Mouse (Mus musculus) liver, embryonic 11.5 days (tissue): ENCODE measurements around the gene Slc34a2. TPM values are rescaled to one million over a fixed set of nuclear protein-coding genes. Genes with fewer than 3 reads are reported as not detected.
A peak's percentile ranks its signal among the peaks of the same experiment; 100 is the strongest.

Experiments
- ATAC-seq: fragments of 200-750 bp; cut with Nextera tagmentation; replicated peaks from 2 replicates; pipeline ENCODE4 v1.8.0; 2017; ENCODE audit warnings: moderate number of reproducible peaks, mild to moderate bottlenecking, moderate TSS enrichment, moderate library complexity; ENCODE audit not compliant: low FRiP score
- DNase-seq: peaks from one replicate; pipeline ENCODE4 v3.0.0-alpha.2; 2017; ENCODE audit warnings: low spot score
- H3K27ac ChIP-seq: fragments of 300-500 bp; sonication (generic); 2 replicates; pipeline ENCODE4 v1.5.1; 2014; ENCODE audit warnings: mild to moderate bottlenecking, low read depth, low read length, control low read depth
- H3K27me3 ChIP-seq: fragments of 300-500 bp; sonication (generic); replicated peaks from 2 replicates; pipeline ENCODE4 v1.6.1; 2014; ENCODE audit warnings: low read length, mixed read lengths; ENCODE audit not compliant: control insufficient read depth, insufficient read depth
- H3K36me3 ChIP-seq: fragments of 300-500 bp; sonication (generic); 2 replicates; pipeline ENCODE4 v1.6.1; 2014; ENCODE audit warnings: mild to moderate bottlenecking, low read length, moderate library complexity, mixed read lengths; ENCODE audit not compliant: control insufficient read depth, insufficient read depth
- H3K4me1 ChIP-seq: fragments of 300-500 bp; sonication (generic); replicated peaks from 2 replicates; pipeline ENCODE4 v1.6.1; 2014; ENCODE audit warnings: low read length, mixed read lengths; ENCODE audit not compliant: control insufficient read depth, insufficient read depth
- H3K4me2 ChIP-seq: fragments of 300-500 bp; sonication (generic); 2 replicates; pipeline ENCODE4 v1.6.1; 2014; ENCODE audit warnings: mild to moderate bottlenecking, control low read depth, moderate library complexity
- H3K4me3 ChIP-seq: fragments of 300-500 bp; sonication (generic); 2 replicates; pipeline ENCODE4 v1.5.1; 2014; ENCODE audit warnings: low read depth, low read length, control low read depth
- H3K9ac ChIP-seq: fragments of 300-500 bp; sonication (generic); 2 replicates; pipeline ENCODE4 v1.6.1; 2014; ENCODE audit warnings: low read depth, low read length, control low read depth
- H3K9me3 ChIP-seq: fragments of 300-500 bp; sonication (generic); 2 replicates; pipeline ENCODE4 v1.6.1; 2016; ENCODE audit warnings: low read length, inconsistent platforms, mixed read lengths; ENCODE audit not compliant: control insufficient read depth
- WGBS: fragments of 180-500 bp; shearing (Covaris S2); extraction: QIAGEN DNeasy Blood & Tissue Kit; methylation state at CpG from one replicate; pipeline ENCODE4 v1.1.7; 2014; 5-methylcytosine and 5-hydroxymethylcytosine counted together
- polyA plus RNA-seq: library from polyadenylated mRNA; unstranded; fragments of >200 nt; fragmentation: Nextera tagmentation; extraction: Ambion mirVana; gene quantifications from 2 replicates; pipeline ENCODE4 v1.2.1, GENCODE M21; 2014

Gene Slc34a2
- polyA plus RNA-seq, 1 experiment from 2014 or later, result 0.19 TPM

DNA sequence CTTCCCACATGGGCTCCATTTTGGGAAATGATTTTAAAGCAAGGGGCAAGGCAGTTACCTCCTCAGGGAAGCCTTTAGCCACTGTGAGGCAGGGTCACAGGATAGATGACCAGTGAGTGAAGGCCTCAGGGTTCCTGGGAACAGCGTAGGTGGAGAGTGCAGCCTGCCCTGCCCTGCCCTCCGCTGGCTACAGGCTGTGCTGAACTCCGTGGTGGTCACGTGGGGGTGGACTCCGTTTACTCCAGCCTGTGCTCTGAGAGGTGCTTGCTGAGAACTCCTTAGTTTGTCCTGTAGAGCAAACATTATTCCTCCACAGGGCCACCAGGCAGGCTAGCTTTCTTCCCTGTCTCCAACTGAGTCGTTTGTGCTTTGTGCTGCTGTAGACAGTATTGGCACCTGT, 10.1 kb downstream of the Slc34a2 start:
- Histone ChIP-seq H3K4me2 (no peak overlapping the region), H3K4me1 (no peaks in the 10 kb centered on the region), H3K27me3 (peaks cover 19% of the 10 kb centered on the region), H3K9ac (no peak overlapping the region), H3K36me3 (no peaks in the 10 kb centered on the region), H3K27ac (no peak overlapping the region), H3K4me3 (no peak overlapping the region), H3K9me3 (no peaks in the 10 kb centered on the region)
- 16% methylated on average over 6 of the region's 6 CpGs for WGBS
- DNase-seq, result no peak
- ATAC-seq, result 0 out of 2 replicates have a peak, but pooled peaks have one; percentile 45

DNA sequence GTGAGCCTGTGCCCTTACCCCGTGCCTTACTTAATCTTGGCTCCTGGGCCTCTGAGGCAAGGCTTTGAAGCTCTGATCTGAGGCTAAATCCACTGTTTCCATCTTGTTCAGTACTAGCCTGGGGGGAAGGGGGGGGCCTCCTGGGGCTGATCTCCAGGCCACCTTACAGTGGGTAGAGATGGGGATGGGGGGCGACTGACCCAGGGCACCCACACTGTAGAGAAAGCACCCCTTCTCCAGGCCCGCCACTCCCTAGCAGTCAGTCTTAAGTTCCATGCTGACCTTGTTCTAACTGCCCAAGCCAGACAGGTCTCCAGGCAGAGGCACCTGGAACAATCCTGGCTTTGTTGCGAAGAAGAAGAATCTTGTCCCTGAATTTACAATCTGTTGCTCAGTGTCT, 10.7 kb downstream of the Slc34a2 start:
- Histone ChIP-seq H3K4me3 (peak overlapping the region; percentile 27; the same call in 1 of the 2 replicates), H3K27ac (no peak overlapping the region), H3K27me3 (peaks cover 19% of the 10 kb centered on the region), H3K4me2 (peak overlapping the region; percentile 61), H3K9ac (no peak overlapping the region), H3K9me3 (no peaks in the 10 kb centered on the region), H3K4me1 (no peaks in the 10 kb centered on the region), H3K36me3 (no peaks in the 10 kb centered on the region)
- ATAC-seq (no peak), DNase-seq (no peak)
- 55% methylated on average over 4 of the region's 4 CpGs for WGBS

DNA sequence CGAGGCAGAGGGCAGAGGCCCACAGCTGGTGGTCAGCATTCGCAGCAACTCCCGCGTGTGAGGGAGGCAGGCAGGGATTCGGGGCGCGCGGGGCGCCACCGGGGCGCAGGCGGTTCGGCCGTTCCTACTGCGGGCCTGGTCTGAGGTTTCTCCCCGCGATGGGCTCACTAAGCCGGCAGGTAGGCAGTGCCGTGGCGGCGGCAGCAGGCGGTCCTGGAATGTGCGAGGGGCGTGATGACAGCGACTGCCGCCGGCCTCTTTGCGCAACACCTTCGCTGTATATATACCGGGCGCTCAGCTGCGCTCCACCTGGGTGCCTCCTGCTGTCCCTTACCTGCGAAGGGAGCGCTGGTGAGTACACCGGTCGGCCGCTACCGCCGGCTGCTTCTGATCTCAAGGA, 11.2 kb downstream of the Slc34a2 start:
- 6% methylated on average over 39 of the region's 39 CpGs for WGBS
- H3K4me3 ChIP-seq, result peak overlapping the region; percentile 27; the same call in 1 of the 2 replicates
- H3K36me3 ChIP-seq, result no peaks in the 10 kb centered on the region
- DNase-seq, result peak; percentile 38
- ATAC-seq, result no peak
- no peaks in the 10 kb centered on the region for H3K4me1 ChIP-seq
- peak overlapping the region; percentile 61 for H3K4me2 ChIP-seq
- no peak overlapping the region for H3K9ac ChIP-seq
- H3K9me3 ChIP-seq, result no peaks in the 10 kb centered on the region
- peaks cover 19% of the 10 kb centered on the region for H3K27me3 ChIP-seq
- no peak overlapping the region for H3K27ac ChIP-seq

DNA sequence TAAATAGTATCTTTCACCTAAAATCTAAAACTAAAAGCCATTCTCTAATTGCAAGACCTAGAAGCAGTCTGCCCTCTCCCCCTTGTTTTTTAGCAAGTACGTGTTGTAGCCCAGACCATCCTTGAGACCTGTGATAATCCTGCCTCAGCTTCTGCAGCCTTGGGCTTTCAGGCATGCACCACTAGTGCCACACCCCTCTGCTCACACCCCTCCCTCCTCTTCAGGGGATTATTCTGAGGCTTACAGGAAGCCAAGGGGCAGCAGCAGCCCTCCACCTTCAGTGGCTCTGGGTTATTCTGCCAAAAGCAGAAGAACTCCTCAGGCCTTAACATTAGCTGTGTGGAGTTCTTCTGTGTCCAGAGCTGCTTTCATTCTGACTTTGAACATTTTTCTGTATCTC, 13.1 kb downstream of the Slc34a2 start:
- no peak for ATAC-seq
- WGBS, result 38% methylated on average over 1 of the region's 1 CpGs
- no peak overlapping the region for H3K27ac ChIP-seq

DNA sequence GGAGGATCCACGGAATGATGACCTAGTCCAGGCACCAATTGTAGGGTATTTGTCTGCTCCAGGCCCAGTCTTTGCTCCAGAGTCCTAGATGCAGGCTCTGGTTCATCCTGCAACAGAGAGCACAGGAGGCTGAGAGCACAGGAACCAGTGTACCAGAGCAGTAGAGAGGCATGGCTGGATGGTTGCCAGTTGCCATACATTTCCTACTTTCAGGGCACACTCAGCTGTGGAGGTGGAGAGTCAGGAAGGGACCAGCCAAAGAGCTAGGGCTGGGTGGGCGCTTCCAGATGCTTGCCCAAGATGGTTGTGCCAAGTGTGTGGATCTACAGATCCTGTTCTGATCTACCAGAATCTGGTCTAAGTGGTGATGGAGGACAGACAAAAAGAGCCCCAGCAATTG, 15.4 kb downstream of the Slc34a2 start:
- Histone ChIP-seq H3K36me3 (no peaks in the 10 kb centered on the region), H3K9ac (no peak overlapping the region), H3K27ac (no peak overlapping the region), H3K4me3 (no peak overlapping the region), H3K4me2 (no peak overlapping the region), H3K4me1 (no peaks in the 10 kb centered on the region), H3K9me3 (no peaks in the 10 kb centered on the region), H3K27me3 (peaks cover 19% of the 10 kb centered on the region)
- DNase-seq (no peak), ATAC-seq (no peak)
- 77% methylated on average over 2 of the region's 2 CpGs for WGBS

More for the DNA sequence above, 13.1 kb downstream of the Slc34a2 start:
- Histone ChIP-seq H3K4me1 (no peaks in the 10 kb centered on the region), H3K36me3 (no peaks in the 10 kb centered on the region), H3K9ac (no peak overlapping the region), H3K4me3 (no peak overlapping the region), H3K27me3 (peaks cover 19% of the 10 kb centered on the region), H3K4me2 (no peak overlapping the region), H3K9me3 (no peaks in the 10 kb centered on the region)
- no peak for DNase-seq

DNA sequence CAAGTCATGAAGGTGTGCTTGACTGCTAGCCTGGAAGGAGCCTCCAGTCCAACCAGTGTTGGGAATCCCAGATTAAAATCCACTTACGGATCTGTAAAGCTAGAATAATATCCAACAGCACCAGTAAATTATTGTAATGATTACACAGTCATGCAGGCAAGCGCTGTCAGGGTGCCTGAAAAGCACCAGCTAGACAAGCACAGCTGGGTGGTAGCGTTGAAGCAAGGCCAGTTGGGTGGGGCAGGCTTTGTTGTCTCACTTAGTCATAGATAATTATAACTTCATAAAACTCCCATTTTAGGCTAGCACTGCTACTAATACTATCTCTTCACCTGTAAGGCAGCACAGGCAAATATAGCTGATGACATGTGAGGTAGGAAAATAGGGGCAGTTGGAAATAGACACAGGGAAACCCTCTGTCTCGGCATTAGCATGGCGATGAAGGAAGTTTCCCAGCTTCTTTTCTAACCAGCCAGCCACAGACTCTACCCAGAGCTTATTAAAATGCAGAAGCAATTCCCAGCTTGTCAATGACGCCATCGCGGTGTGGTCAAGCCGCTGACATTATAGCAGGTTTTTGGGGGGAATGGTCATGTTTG, 23.8 kb downstream of the Slc34a2 start:
- no peak for DNase-seq

DNA sequence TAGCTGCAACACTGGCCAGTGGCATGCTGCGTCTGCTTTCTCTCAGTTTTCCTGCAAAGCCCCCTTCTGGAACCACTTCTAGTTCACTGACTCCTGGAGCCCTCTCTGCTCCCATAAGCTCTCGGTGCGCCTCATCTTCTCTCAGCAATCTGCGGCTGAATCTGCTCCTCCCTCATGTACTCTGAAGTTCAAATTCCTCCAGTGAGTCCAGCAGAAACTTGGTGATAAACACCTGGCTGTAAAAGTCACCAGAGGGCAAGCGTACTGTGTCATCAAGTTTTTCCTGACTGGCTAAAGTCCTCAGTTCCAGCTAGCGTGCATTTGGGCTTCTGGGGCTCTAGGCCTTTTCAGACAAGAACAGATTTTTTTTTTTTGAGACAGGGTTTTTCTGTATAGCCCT, 36.7 kb downstream of the Slc34a2 start:
- no peaks in the 10 kb centered on the region for H3K9me3 ChIP-seq
- no peak overlapping the region for H3K27ac ChIP-seq
- no peak for ATAC-seq
- H3K27me3 ChIP-seq, result no peaks in the 10 kb centered on the region
- H3K4me3 ChIP-seq, result no peak overlapping the region
- H3K4me2 ChIP-seq, result no peak overlapping the region
- H3K36me3 ChIP-seq, result no peaks in the 10 kb centered on the region
- no peaks in the 10 kb centered on the region for H3K4me1 ChIP-seq
- no peak overlapping the region for H3K9ac ChIP-seq
- 60% methylated on average over 6 of the region's 6 CpGs for WGBS
- no peak for DNase-seq

More for the DNA sequence above, 23.8 kb downstream of the Slc34a2 start:
- Histone ChIP-seq H3K36me3 (no peaks in the 10 kb centered on the region), H3K4me1 (no peaks in the 10 kb centered on the region; the same call in 1 of the 2 replicates), H3K27me3 (no peaks in the 10 kb centered on the region), H3K27ac (no peak overlapping the region), H3K4me3 (no peak overlapping the region), H3K4me2 (no peak overlapping the region), H3K9ac (no peak overlapping the region), H3K9me3 (no peaks in the 10 kb centered on the region)
- no peak for ATAC-seq
- WGBS, result 89% methylated on average over 9 of the region's 9 CpGs

DNA sequence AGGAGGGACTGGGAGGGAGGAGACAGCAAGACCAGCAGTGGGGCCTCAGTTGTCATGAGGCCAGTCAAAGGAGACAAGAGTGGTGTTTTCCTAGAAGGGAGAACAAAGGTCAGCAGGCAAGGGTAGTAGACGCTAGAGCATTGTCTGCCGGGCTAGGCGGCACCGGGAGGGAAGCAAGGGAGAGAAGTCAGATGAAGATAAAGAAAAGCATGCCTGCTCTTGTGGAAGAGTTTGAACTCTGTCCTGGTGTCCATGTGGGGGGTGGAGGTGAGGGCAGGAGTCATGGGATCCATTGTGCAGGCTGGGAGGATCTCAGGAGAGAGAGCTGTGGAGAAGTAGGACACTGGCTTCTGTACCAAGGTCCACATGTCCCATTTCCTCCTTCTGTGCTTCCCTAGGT, 40.6 kb downstream of the Slc34a2 start:
- Histone ChIP-seq H3K4me1 (no peaks in the 10 kb centered on the region), H3K9me3 (no peaks in the 10 kb centered on the region), H3K27ac (no peak overlapping the region), H3K4me3 (no peak overlapping the region), H3K9ac (no peak overlapping the region), H3K4me2 (no peak overlapping the region), H3K36me3 (no peaks in the 10 kb centered on the region), H3K27me3 (no peaks in the 10 kb centered on the region)
- ATAC-seq (no peak), DNase-seq (no peak)
- WGBS, result 49% methylated on average over 4 of the region's 4 CpGs

DNA sequence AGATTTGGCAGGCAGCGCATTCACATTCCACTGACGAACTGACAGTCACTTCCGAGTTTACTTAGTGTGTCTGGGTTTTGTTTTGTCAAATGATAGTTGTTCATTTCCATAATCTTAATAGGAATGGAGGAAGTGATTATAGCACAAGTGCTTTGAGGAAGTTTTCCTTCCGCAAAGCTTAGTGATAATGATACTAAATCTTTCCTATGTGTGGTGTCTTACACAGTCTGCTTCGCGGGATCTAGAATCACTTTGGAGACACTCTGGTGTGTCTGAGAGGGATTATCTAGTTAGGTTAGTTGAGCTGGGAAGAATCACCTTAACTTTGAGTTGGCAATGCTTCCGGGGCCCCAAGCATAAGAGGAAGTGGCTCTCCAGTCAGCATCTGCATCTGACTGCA, 49.6 kb downstream of the Slc34a2 start:
- WGBS, result 77% methylated on average over 7 of the region's 7 CpGs
- H3K4me3 ChIP-seq, result no peak overlapping the region
- DNase-seq, result no peak

More for the DNA sequence above, 49.6 kb downstream of the Slc34a2 start:
- no peak for ATAC-seq
- H3K4me1 ChIP-seq, result no peaks in the 10 kb centered on the region
- no peak overlapping the region for H3K4me2 ChIP-seq
- no peak overlapping the region for H3K9ac ChIP-seq
- H3K9me3 ChIP-seq, result no peaks in the 10 kb centered on the region
- no peaks in the 10 kb centered on the region for H3K27me3 ChIP-seq
- no peaks in the 10 kb centered on the region for H3K36me3 ChIP-seq
- H3K27ac ChIP-seq, result no peak overlapping the region
